Mouse (Mus musculus) heart, postnatal 36 days (tissue): Measurements from ENCODE around the gene Slc26a10. TPM values are rescaled to one million over a fixed set of nuclear protein-coding genes. Genes with fewer than 3 reads are reported as not detected.
A peak's percentile ranks its signal among the peaks of the same experiment; 100 is the strongest.

ENCODE experiments used
- DNase-seq, 2 experiments: peaks; one replicate each; pipeline ENCODE4 v3.0.0; 2021 to 2022
- intact Hi-C: fragments of 180-260 bp; cut with DNase I; formaldehyde crosslinking; loops from one replicate; pipeline ENCODE4 v1.15.1; 2025
- total RNA-seq, 2 experiments: library from RNA; stranded (reverse); gene quantifications; 2 replicates each; pipeline ENCODE4 v1.2.3; 2021

The Slc26a10 gene
- total RNA-seq, 2 experiments from 2014 or later = 17.2 to 23.1 TPM

DNA sequence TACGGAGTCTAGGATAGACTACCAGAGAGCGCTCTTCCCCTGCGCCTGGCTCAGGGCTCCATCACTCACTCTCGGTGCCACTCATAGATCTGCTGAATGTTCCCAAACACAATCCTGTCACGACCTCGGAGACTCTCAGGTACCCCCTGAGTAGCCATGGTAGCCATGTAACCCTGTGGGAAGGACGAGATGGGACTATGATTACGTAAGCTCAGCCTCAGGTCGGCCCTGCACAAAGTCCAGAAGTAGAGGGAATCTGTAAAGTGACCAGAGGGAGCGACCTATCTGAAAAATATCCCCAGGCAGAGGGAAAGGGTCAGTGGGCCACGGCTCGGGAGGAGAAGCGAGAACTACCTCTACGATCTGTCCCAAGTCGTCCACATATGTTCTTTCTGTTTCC is 5.1 kb upstream of the Slc26a10 start:
- DNase-seq = no peak
- intact Hi-C loops = no loop called here

DNA sequence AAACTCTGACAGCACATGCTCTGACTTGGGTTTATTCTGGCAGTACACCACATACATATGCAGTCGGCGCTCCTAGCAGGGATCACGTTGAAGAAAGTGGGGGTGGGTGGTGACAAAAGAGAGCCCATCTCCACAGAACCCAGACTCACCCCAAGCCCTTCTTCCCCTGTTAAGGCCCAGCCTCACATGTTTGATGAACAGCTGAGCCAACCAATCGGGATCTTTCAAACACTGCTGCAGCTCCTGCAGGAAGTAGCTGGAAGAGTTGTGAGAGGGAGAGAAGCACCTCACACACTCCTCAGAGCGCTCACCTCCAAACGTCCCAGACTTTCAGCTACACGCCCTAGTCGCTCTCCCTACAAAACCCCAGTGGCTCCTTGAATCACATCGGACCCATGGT is 4.7 kb upstream of the Slc26a10 start:
- no peak for DNase-seq
- intact Hi-C loops = no loop called here

DNA sequence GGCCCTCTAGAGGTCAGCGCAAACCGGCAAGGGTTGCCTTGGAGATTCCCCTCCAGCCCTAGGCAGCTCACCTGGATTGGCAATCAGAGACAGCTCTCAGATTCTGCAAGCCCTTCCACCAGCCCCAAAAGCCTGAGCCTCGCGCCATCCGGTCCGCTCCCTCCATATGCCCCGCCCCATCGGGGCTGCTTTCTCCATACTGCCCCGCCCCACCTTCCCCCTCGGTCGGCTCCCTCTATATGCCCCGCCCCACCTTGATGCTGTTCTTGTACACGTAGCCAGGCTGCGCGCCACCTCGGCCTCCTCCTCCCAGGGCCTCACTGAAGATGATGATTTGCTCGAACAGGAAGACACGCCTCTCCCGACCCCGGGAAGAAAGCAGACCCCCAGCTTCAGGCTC is 3.3 kb upstream of the Slc26a10 start:
- no peak for DNase-seq
- intact Hi-C loops = no loop called here

DNA sequence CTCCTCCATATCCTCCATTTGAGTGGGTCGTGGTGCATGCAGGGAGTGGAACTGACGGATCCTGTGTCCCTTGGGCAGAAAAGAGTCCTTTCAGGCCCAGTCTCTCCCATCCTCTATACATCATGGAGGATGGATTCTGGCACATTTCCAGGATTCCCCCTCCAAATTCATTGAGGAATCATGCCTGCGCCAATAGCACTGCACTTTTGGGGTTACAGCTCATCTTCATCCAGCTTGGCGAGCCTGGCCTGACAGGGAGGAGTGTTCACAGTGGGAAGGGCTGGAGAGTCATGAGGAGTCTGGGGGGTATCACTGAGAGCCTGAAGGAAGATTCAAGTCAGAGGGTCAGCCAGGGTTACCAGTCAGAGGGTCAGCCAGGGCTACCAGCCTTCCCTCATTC is 2.2 kb upstream of the Slc26a10 start:
- no peak for DNase-seq
- intact Hi-C loops = no loop called here

DNA sequence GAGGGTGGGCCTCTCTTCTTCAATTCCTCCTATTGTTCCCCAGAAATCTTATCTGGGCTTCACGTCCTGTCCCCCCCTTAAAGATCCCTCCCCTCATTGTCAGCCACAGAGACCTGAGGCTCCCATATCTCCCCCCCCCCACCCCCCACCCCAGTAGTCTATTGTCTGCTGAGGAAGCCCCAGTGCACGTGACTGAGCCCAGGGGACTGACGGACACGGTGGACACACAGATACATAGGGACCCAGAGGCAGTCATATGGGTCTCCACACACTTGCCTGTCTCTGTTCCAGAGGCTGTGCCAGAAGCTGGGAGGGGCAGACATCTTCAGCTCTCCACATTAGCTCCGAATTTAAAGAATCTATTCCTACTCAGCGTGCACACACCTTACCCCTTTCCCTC is 1.1 kb upstream of the Slc26a10 start:
- DNase-seq = peak in 1 of 2 experiments; percentile 48
- intact Hi-C loops = no loop called here

DNA sequence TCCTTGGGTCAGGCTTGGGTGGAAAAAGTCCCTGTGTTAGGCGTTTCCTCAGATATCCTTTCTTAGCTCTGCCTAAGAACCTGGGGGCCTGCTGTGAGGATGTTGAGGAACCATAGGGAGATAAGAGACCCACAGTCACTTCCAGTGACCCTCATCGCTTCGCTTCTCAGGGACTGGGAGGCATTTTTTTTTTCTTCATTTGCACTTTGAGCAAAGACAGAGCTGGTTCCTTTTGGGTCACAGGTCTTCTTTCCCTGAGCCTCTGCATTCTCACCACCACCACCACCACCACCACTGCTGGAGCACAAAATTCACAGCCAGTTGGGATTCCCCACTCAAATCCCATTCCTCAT is 226 bp upstream of the Slc26a10 start:
- intact Hi-C loops = no loop called here
- DNase-seq = no peak

DNA sequence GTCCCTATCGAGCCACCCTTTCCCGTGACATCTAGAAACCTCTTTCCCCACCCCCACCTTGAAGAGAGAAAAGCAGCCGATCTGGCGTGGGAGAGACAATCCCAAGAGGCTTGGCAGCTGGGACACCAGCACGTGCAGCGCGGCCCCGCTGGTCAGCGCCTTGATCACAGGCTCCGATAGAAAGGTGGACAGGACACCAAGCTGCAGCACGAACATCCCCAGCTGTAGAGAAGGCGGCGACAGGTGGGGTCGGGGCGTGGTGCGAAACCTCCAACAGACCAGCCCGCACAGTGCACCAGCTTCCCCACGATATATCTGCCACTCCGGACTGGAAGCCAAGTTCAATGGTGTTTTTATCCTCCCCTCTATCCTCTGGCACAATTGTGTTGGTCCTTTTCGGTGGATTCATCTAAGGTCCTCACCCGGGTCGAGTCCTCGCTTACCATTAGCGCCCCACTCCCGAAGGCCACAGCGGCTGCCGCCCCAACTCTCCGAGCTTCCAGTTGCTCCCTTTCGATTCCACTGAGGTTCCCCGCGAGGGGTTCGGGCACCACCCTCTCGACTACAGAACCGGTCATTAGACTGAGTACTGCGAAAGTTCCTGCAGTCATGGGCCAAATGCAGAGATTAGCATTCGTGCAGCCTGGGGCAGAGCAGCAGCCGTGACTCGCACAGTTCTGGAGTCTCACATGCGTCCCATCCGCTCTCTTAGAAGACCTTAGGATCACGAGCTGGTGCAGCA is 2.0 kb downstream of the Slc26a10 start:
- intact Hi-C loops = no loop called here
- DNase-seq = no peak

DNA sequence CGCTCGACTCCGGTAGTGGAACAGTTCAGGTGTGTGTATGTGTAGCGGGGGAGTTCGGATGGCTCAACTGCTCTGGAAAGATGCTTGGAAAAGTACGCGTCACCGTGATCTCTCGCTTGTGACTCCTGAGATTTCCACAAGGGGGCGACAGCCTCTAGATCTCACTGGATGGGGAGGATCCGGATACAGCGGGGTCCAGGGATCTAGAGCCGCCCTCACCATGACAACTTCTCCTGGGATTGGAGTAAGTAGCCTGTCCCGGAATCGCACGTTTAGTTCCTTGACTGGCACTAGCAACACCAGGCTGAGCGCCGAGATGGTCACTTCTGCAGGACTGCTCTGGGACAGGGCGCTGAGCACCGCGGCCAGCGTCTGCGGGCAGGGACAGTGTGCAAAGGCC is 2.7 kb downstream of the Slc26a10 start:
- peak; percentile 81 to 85 for DNase-seq
- intact Hi-C loops = loop anchor here (1.0 kb wide), 1 partner anchor 52 kb away; no protein-coding TSS in a partner anchor

DNA sequence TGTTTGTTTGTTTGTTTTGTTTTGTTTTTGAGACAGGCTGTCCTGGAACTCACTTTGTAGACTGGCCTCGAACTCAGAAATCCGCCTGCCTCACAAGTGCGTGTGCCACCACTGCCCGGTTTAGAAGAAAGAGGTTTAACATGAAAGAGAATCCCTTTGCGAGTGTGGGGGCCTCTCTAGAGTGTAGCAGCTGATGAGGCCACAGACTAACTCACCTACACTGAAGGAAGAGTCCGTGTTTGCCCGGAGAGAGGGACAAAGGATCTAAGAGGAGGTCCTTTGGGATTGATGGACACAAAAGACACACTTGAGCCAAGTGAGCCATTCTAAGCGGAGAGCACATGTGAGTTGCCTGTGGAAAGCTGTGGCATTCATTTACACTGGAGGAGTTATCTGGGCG is 3.2 kb downstream of the Slc26a10 start:
- DNase-seq = no peak
- intact Hi-C loops = loop anchor here (1.0 kb wide), 1 partner anchor 52 kb away; no protein-coding TSS in a partner anchor

DNA sequence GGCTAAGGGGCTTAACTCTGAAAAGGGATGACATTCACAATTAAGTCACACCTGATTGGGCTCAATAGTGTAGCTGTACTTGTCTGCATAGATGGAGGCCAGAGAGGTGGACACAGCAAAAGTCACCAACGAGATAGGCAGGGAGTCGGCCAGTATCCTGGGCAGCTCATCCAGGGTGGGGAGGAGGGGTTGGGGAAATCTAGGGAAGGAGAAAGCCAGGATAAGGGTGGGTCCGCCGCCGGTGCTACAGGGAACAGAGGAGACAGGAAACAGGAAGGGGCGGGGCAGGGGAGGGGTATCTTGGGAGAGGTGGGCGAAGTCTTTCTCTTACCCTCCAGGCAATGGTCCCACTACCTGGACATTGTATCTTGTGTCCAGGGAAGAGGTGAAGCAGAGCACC is 3.7 kb downstream of the Slc26a10 start:
- no peak for DNase-seq
- intact Hi-C loops = loop anchor here (1.0 kb wide), 1 partner anchor 53 kb away; no protein-coding TSS in a partner anchor

DNA sequence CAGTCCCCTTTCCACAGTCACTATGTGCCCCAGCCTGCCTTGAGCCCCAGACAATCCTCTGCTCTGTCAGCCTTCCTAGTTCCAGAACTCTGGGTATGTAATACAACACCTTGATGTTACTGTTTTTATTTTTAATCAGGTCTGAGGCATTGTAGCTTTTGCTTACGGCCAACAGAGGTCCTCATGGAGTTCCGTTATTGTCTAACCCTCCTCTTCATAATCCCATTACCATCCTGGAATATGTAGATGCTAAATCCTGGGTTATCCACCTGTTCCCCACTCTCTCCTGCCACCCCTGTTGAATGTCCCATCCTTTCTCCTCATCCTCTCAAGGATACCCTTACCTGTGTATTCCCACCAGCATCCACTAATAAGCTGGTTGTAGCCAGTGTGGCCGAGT is 4.2 kb downstream of the Slc26a10 start:
- no peak for DNase-seq
- intact Hi-C loops = no loop called here

DNA sequence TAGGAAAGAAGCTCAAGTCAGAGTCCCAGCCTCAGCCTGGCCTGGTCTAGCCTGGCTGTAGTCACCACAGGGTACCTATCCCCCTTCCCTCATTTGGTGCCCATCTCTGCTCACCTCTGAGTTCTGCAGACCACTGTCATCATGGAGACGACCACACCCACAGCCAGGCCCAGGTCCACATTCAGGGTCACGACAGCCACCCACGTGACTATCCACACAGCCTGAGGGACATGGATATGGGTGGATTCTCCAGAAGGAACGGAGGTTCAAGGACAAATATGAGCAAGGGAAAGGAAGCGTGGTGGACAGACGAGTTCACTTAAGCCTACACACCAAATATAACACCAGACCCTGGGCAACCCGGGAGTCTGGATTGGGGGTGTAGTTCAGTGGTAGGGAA is 6.3 kb downstream of the Slc26a10 start:
- intact Hi-C loops = no loop called here
- no peak for DNase-seq

DNA sequence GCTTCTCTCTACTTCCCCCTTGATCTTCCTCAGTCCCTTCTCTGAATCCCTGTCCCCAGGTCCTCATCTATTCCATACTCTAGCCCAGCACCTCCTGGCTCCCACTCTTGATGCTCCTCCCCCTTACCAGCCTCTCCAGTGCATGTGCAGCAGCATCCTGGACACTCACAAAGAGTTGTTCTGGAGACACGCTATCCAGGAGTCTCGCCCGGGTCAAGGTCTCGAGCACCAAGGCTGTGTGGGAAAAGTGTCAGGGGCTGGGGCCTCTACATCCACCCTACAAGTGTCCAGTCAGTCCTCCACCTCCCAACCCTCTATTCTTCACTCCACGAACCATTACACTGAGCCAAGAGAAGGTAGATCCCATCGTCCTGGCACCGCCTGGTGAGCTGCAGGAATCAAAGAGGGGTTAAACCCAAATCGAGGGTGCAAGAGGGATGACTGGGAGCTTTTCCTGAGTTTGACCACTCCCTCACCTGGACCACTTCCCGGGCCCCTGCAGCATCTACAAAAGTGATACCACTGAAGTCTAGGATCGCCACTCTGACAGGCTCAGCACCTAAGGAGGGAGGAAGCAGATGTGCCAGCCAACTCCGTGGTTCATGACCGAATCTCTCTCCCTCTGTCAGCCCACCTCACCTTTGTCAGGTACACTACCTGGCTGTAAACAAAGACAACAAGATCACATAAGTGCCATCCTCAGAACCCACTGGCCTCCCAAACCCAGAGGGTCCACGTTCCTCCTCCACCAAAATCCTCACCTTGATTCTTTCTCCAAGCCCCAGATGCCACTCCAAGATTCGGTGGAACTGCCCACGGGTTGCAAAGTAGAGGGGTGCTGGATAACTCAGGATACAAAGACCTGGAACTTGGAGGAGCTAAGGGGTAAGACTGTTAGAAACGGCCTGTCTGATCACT is 7.0 kb downstream of the Slc26a10 start:
- DNase-seq = no peak
- intact Hi-C loops = no loop called here

DNA sequence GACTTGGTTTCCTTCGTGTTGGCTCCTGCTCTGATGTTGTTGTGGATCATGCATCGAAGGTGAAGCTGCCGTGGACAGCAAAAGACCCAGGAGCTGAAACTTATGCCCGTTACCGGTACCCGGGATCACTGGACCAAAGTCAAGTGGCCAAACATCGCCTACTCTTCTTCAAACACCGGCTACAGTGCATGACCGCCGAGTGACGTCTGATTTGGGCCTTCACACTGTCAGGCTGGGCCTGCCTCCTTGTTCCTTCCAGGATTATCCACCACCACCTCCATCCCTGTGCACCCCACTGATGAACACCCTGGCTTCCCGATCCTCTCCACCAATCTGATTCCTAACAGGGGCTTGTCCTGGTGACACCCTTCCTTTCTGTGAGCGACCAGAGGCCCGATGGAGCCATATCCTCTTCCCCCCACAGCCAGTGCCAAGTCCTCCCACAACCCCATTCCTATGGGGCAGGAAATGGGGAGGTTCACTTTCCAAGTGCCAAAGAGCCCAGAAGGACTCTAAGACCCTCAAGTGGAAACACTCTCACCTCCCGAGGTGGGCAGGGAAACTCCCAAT is 8.7 kb downstream of the Slc26a10 start:
- intact Hi-C loops = no loop called here

DNA sequence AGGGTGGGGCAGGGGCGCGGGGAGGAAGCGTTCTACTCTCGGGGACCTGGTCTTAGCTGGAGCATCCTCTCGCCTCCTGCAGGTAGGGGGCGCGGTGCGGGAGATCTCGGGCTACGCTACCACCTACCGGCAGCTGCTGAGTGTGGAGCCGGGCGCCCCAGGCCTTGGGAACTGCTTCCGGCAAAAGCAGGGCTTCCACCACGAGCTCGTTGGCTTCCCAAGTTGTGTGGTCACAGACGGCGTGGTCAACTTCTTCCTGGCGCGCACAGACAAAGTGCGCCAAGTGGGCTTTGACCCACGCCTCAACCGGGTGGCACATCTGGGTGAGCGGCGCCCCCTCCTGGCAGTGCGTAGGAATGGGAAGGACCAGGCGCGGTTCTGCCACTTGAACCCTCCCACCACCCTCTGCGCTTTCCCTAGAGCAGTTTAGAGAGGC is 9.6 kb downstream of the Slc26a10 start:
- intact Hi-C loops = no loop called here
- peak; percentile 80 to 82 for DNase-seq

More for the DNA sequence above, 8.7 kb downstream of the Slc26a10 start:
- no peak for DNase-seq

DNA sequence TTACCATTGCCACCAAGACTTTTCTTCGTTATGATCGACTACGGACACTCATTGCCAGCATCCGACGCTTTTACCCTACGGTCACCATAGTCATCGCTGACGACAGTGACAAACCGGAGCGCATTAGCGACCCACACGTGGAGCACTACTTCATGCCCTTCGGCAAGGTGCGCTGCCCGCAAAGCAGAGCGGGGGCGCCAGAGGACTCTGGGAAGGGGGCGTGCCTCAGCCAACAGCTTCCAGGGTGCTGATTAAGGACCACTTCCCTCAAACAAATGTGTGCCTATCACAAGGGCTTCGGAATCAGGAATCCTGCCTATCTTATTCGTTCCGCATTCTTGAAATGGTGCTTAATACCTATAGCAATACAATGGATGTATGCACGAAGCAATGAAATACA is 10.4 kb downstream of the Slc26a10 start:
- DNase-seq = no peak
- intact Hi-C loops = no loop called here

DNA sequence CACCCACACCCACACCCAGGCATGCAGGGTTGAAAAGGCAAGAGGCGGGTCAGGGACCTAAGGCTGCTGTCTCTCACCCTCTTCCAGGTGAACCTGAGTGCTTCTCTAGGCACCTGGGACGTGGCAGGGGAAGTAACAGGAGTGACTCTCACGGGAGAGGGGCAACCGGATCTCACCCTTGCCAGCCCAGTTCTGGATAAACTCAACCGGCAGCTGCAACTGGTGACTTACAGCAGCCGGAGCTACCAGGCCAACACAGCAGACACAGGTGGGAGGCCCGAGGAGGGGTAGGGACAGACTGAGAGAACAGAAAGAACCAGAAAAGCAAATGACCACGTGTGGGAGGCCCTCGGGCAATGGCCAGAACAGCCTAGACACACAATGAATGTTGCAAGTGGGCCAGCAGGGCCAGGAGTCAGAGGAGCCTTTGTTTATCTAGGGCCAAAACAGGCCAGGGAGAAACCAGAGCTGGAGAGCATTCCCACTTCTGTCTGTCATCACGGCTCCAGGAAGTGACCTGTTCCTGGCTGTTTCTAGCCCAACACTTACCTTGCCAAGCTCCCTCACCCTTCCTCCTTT is 12.7 kb downstream of the Slc26a10 start:
- no peak for DNase-seq
- intact Hi-C loops = loop anchor here (2.0 kb wide), 1 partner anchor 45 kb away; no protein-coding TSS in a partner anchor

DNA sequence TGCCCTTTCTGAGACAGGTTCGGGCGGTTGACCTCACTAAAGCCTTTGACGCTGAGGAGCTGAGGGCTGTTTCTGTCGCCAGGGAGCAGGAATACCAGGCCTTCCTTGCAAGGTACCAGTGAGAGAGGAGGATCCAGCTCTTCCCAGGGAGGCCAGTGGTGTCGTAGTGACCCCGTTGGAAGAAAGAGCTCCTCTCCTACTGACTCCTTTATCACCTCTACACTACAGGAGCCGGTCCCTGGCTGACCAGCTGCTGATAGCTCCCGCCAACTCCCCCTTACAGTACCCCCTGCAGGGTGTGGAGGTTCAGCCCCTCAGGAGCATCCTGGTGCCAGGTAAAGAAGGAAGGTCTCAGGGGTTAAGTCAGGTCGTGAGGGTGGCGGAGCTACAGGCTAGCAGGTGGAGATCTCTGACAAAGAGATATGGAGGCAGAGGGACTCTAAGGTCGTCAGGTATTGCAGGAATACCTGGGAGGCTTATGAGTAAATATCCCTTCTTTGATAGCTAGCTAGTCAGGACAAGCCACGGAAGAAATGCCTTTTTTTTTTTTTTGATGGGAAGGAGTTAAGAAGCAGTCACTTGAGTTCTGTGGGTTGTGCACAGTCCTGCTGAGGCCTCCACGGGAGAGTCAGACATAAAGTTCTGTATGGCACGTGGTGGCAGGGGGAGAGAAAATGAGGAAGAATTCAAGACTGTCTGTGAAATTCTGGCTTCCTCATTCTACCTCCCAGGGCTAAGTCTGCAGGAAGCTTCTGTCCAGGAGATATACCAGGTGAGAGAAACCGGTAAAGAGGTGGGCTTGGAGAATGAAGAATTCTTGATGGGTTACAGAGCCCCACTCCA is 13.5 kb downstream of the Slc26a10 start:
- DNase-seq = no peak
- intact Hi-C loops = loop anchor here (2.0 kb wide), 1 partner anchor 44 kb away; no protein-coding TSS in a partner anchor

DNA sequence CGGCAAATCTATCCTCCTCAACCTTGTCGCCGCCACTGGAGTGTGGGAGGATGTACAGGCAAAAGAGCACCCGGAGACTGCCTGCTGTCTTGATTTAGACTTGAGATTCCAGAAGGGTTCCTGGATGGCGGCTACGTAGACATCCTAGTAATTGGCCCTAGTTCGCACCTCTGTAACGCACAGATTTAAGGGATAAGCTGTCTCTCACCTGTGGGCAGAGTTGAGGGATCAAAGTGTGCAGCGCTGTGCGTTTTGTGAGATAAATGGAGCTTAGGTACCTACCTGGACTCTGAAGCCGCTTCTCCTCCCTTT is 14.1 kb downstream of the Slc26a10 start:
- intact Hi-C loops = loop anchor here (2.0 kb wide), 1 partner anchor 44 kb away; no protein-coding TSS in a partner anchor
- no peak for DNase-seq
